Mouse (Mus musculus): ENCODE results near the gene Ttc39d. TPM values are rescaled to one million over a fixed set of nuclear protein-coding genes. Genes with fewer than 3 reads are reported as not detected.
"Not testable (repeated sequence)": the region's sequence is repeated elsewhere in the genome, so short reads cannot be mapped to it uniquely, and the experiment has no call there.

The Ttc39d gene
- total RNA-seq, 4 experiments from 2014 or later, result 0.09 to 0.11 TPM; not detected in 2

- DNase-seq, result no peak
These were observed 8.0 kb upstream of the Ttc39d start for GRCm38 (mm10) chr17:80199160-80199778.

- DNase-seq, result no peak
These were observed 1.6 kb upstream of the Ttc39d start for GRCm38 (mm10) chr17:80205657-80206056.

- no peak for DNase-seq
These were observed 974 bp upstream of the Ttc39d start for GRCm38 (mm10) chr17:80206301-80206670.

- DNase-seq, result not testable (repeated sequence)
These were observed 6.7 kb downstream of the Ttc39d start for GRCm38 (mm10) chr17:80213998-80214397.

- DNase-seq, result no peak
These were observed 12.9 kb downstream of the Ttc39d start for GRCm38 (mm10) chr17:80220131-80220530.

GRCm38 (mm10) chr17:80221202-80221601, 13.9 kb downstream of the Ttc39d start:
- no peak for DNase-seq

- DNase-seq, result no peak
These were observed 14.8 kb downstream of the Ttc39d start for GRCm38 (mm10) chr17:80221890-80222628.

- DNase-seq, result no peak
These were observed 16.6 kb downstream of the Ttc39d start for GRCm38 (mm10) chr17:80223829-80224228.

- peak; percentile 83 for DNase-seq
These were observed 17.3 kb downstream of the Ttc39d start, which contains the start of gene Gemin6 for GRCm38 (mm10) chr17:80224326-80225116. Gemin6 (plus strand) TSS chr17:80224441.

GRCm38 (mm10) chr17:80225142-80225541, 17.9 kb downstream of the Ttc39d start:
- not testable (repeated sequence) for DNase-seq

- peak; percentile 26 for DNase-seq
These were observed 22.1 kb downstream of the Ttc39d start for GRCm38 (mm10) chr17:80229396-80229795.

- no peak for DNase-seq
These were observed 26.6 kb downstream of the Ttc39d start for GRCm38 (mm10) chr17:80233844-80234243.

GRCm38 (mm10) chr17:80234376-80234775, 27.1 kb downstream of the Ttc39d start:
- DNase-seq, result no peak

- DNase-seq, result no peak
These were observed 28.2 kb downstream of the Ttc39d start for GRCm38 (mm10) chr17:80235477-80235876.

- DNase-seq, result no peak
These were observed 29.5 kb downstream of the Ttc39d start for GRCm38 (mm10) chr17:80236805-80237204.

- DNase-seq, result no peak
These were observed 30.2 kb downstream of the Ttc39d start for GRCm38 (mm10) chr17:80237475-80237874.

- no peak for DNase-seq
These were observed 34.3 kb downstream of the Ttc39d start for GRCm38 (mm10) chr17:80241594-80241993.

GRCm38 (mm10) chr17:80243116-80243515, 35.9 kb downstream of the Ttc39d start:
- no peak for DNase-seq

GRCm38 (mm10) chr17:80252757-80253525, 45.7 kb downstream of the Ttc39d start:
- no peak for DNase-seq

- DNase-seq, result no peak
These were observed 47.2 kb downstream of the Ttc39d start for GRCm38 (mm10) chr17:80254421-80254820.

GRCm38 (mm10) chr17:80255208-80255607, 47.9 kb downstream of the Ttc39d start:
- peak; percentile 89 for DNase-seq

- no peak for DNase-seq
These were observed 59.8 kb downstream of the Ttc39d start for GRCm38 (mm10) chr17:80267065-80267464.
